Mouse (Mus musculus) lung, postnatal 0 days (tissue): ENCODE results near the gene Gm49394. TPM values are rescaled to one million over a fixed set of nuclear protein-coding genes. Genes with fewer than 3 reads are reported as not detected.

ENCODE experiments used
- ATAC-seq: fragments of 200-750 bp; cut with Nextera tagmentation; 2 replicates; pipeline ENCODE4 v1.8.0; 2017; ENCODE audit warnings: moderate library complexity
- DNase-seq: peaks from one replicate; pipeline ENCODE4 v3.0.0-alpha.2; 2016; ENCODE audit warnings: low spot score
- H3K27ac ChIP-seq: fragments of 300-500 bp; sonication (generic); 2 replicates; pipeline ENCODE4 v1.5.1; 2014; ENCODE audit warnings: antibody characterized with exemption, mild to moderate bottlenecking, low read length, mixed read lengths
- H3K27me3 ChIP-seq: fragments of 300-500 bp; sonication (generic); replicated peaks from 2 replicates; pipeline ENCODE4 v1.6.1; 2014; ENCODE audit warnings: low read length, mixed read lengths; ENCODE audit not compliant: insufficient read depth
- H3K36me3 ChIP-seq: fragments of 300-500 bp; sonication (generic); 2 replicates; pipeline ENCODE4 v1.6.1; 2014; ENCODE audit warnings: low read length, mixed read lengths; ENCODE audit not compliant: insufficient read depth
- H3K4me1 ChIP-seq: fragments of 300-500 bp; sonication (generic); 2 replicates; pipeline ENCODE4 v1.6.1; 2014; ENCODE audit warnings: antibody characterized with exemption, low read depth, low read length, mixed read lengths; ENCODE audit not compliant: insufficient read depth
- H3K4me2 ChIP-seq: fragments of 300-500 bp; sonication (generic); replicated peaks from 2 replicates; pipeline ENCODE4 v1.6.1; 2014; ENCODE audit warnings: low read depth, mild to moderate bottlenecking, low read length, moderate library complexity, mixed read lengths
- H3K4me3 ChIP-seq: fragments of 300-500 bp; sonication (generic); 2 replicates; pipeline ENCODE4 v1.5.1; 2014; ENCODE audit warnings: low read depth, low read length
- H3K9ac ChIP-seq: fragments of 300-500 bp; sonication (generic); replicated peaks from 2 replicates; pipeline ENCODE4 v1.6.1; 2014; ENCODE audit warnings: low read depth, mild to moderate bottlenecking
- H3K9me3 ChIP-seq: fragments of 300-500 bp; sonication (generic); 2 replicates; pipeline ENCODE4 v1.6.1; 2016; ENCODE audit warnings: low read length, mixed read lengths
- CTCF ChIP-seq: IDR thresholded peaks from 2 replicates; pipeline ENCODE4 v1.5.1; 2016; ENCODE audit warnings: antibody characterized with exemption, mild to moderate bottlenecking
- EP300 ChIP-seq: IDR thresholded peaks from 2 replicates; pipeline ENCODE4 v1.6.1; 2016; ENCODE audit warnings: antibody characterized with exemption, mild to moderate bottlenecking, control low read depth
- WGBS: fragments of 180-500 bp; shearing (Covaris S2); extraction: QIAGEN DNeasy Blood & Tissue Kit; methylation state at CpG from one replicate; pipeline ENCODE4 v1.1.7; 2014; 5-methylcytosine and 5-hydroxymethylcytosine counted together
- microRNA counts: library from miRNA; unstranded; fragments of <30 nt; microRNA quantifications from one replicate; lab custom pipeline; 2015
- microRNA-seq: library from miRNA; unstranded; fragments of <30 nt; microRNA quantifications from one replicate; pipeline ENCODE4, GENCODE M21; 2016
- polyA plus RNA-seq: library from polyadenylated mRNA; unstranded; fragments of >200 nt; fragmentation: Nextera tagmentation; extraction: Ambion mirVana; gene quantifications from 2 replicates; pipeline ENCODE4 v1.2.1, GENCODE M21; 2015

Gm49394 gene
- polyA plus RNA-seq, 1 experiment from 2014 or later: not detected

DNA sequence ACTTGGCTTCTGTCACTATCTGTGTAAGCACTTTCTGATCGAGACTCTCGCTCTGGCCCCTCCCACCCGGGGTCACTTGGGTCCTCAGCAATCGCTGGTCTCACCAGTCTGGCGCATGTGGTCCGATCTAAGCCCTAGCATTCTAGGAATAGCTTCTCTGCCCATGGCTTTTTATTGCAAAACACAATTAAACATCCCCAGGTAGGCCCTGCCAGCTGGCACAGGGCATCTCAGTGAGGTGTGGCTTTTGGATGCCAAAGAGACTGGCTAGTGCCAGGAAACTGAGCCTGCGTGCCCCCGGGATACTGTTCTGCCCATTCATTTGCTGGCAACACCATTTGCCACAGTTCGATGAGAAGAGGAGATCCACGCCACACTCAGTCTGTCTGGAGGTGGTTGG lies 39.1 kb downstream of the Gm49394 start:
- DNase-seq (no peak), ATAC-seq (no peak)
- Histone ChIP-seq H3K4me2 (no peak overlapping the region), H3K9me3 (no peaks in the 10 kb centered on the region), H3K36me3 (no peaks in the 10 kb centered on the region), H3K9ac (no peak overlapping the region), H3K4me1 (no peaks in the 10 kb centered on the region), H3K27me3 (no peaks in the 10 kb centered on the region), H3K4me3 (no peak overlapping the region), H3K27ac (no peak overlapping the region)
- 68% methylated on average over 10 of the region's 10 CpGs for WGBS
- TF ChIP-seq CTCF: no peak
- no peak for TF ChIP-seq EP300

DNA sequence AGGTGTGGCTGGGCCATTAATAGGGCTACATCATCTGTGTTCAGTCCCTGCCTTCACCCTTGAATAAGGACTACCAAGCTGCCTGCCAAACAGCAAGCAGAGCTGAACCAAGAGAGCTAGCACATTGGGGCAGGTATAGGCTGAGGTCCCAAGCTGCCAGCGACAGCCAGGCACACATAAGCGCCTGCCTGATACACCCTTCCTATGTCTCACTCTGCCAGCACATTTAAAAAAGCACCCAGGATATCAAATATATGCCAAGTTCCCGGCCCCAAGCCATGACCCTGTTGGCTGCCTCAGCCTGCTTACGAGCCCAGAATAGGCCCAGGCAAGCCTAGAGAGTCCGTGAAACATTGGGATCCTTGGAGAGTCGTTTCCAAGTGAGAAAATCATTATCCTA lies 39.9 kb downstream of the Gm49394 start:
- 85% methylated on average over 6 of the region's 6 CpGs for WGBS
- H3K4me3 ChIP-seq: no peak overlapping the region
- no peak overlapping the region for H3K4me2 ChIP-seq
- TF ChIP-seq CTCF (no peak), EP300 (no peak)
- no peaks in the 10 kb centered on the region for H3K9me3 ChIP-seq
- ATAC-seq: no peak
- H3K27me3 ChIP-seq: no peaks in the 10 kb centered on the region
- H3K27ac ChIP-seq: no peak overlapping the region
- no peak for DNase-seq
- H3K36me3 ChIP-seq: no peaks in the 10 kb centered on the region
- no peak overlapping the region for H3K9ac ChIP-seq
- no peaks in the 10 kb centered on the region for H3K4me1 ChIP-seq

DNA sequence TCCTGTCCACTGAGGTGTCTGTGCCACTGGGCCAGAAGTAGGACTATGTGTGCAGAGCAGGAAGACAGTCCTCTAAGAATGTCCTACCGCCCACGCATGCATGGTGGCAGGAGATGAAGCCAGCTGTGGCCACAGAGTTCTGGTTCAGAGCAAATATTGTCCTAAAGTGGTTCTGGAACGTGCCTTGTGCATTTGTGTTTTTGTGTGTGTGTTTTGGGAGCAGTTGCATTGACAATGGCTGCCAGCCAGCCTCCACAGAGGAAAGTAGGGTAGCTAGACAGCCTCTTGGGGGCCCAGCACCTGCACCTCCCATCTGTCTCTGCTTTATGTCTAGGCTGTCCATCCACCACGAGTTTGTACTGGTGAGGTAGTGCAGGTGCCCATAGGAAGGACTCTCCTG lies 47.6 kb downstream of the Gm49394 start:
- Histone ChIP-seq H3K4me1 (no peaks in the 10 kb centered on the region), H3K9me3 (no peaks in the 10 kb centered on the region), H3K27ac (no peak overlapping the region), H3K4me3 (no peak overlapping the region), H3K9ac (no peak overlapping the region), H3K4me2 (no peak overlapping the region), H3K27me3 (no peaks in the 10 kb centered on the region), H3K36me3 (no peaks in the 10 kb centered on the region)
- WGBS: 62% methylated on average over 4 of the region's 4 CpGs
- TF ChIP-seq EP300 (no peak), CTCF (no peak)
- DNase-seq (no peak), ATAC-seq (no peak)

- Histone ChIP-seq H3K4me2 (no peak overlapping the region), H3K36me3 (no peaks in the 10 kb centered on the region), H3K27ac (no peak overlapping the region), H3K9me3 (no peaks in the 10 kb centered on the region), H3K27me3 (no peaks in the 10 kb centered on the region), H3K9ac (no peak overlapping the region), H3K4me3 (no peak overlapping the region), H3K4me1 (no peaks in the 10 kb centered on the region; the same call in 1 of the 2 replicates)
- ATAC-seq (no peak), DNase-seq (no peak)
- WGBS: 66% methylated on average over 2 of the region's 2 CpGs
- TF ChIP-seq CTCF: no peak
- TF ChIP-seq EP300: no peak
These were observed 56.7 kb downstream of the Gm49394 start for GRCm38 (mm10) chr7:142613077-142613476.

DNA sequence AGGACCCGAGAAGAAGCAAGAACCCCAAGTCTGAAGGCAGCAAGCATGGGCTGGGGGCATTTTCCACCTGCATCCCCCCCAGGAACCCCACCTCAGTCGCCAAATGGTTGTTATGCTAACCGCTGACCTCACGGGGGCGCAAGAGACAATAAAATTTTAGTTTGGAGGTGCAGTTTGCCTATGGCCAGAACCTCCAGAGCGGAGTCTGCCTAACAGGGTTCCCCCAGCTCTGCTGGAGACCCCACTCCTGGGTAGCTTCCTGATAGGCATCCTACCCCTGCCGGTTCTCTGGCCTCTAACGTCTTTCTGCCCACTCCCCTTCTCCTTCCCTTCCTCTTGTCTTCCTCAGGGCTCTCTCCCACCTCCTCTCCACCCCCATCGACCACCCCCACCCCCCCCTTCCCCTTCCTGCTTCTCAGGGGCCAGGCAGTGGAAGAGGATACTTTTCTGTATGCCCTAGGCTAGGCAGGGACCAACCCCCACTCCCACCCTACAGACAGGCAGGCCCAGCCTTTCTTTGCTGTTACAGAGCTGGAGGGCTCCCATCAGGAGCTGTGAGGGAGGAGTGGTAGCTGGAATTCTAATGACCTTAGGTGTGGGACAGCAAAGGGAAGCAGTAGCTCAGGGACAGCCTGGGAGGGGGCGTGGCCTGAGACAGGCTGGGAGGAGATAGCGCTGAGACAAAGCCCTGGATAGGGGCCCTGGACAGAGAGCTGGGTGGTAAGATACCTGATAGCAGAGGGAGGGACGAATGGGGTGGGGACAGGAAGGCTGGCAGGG lies 58.9 kb downstream of the Gm49394 start:
- Histone ChIP-seq H3K9ac (no peak overlapping the region), H3K4me1 (no peaks in the 10 kb centered on the region; the same call in 1 of the 2 replicates), H3K27ac (no peak overlapping the region), H3K4me3 (no peak overlapping the region), H3K4me2 (no peak overlapping the region), H3K9me3 (no peaks in the 10 kb centered on the region), H3K36me3 (no peaks in the 10 kb centered on the region), H3K27me3 (no peaks in the 10 kb centered on the region)
- TF ChIP-seq CTCF (peak; percentile 81), EP300 (no peak)
- peak; percentile 55 for DNase-seq
- WGBS: 2% methylated on average over 10 of the region's 12 CpGs
- ATAC-seq: peak; percentile 62

DNA sequence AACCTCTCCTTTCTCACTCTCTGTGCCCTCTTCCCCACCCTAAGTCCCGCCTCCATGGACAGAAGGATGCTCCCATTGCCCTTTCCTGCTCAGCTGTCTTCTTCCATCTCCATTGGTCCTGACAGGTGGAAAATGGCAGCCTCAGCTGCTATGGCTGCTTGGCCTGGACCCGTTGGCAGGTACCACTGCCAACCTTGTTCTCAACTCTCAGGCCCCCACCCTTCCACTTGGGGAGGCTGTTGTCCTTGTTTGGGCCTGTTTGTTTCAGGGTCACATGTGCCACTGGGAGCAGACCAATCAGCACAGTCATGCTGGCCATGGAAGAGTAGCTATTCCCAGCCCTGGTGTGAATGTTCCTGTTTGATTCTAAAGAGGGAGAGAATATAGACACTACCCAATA lies 68.8 kb downstream of the Gm49394 start:
- 88% methylated on average over 2 of the region's 2 CpGs for WGBS
- H3K9me3 ChIP-seq: no peaks in the 10 kb centered on the region
- no peak overlapping the region for H3K9ac ChIP-seq
- H3K27ac ChIP-seq: no peak overlapping the region
- DNase-seq (no peak), ATAC-seq (no peak)
- H3K36me3 ChIP-seq: no peaks in the 10 kb centered on the region
- H3K27me3 ChIP-seq: no peaks in the 10 kb centered on the region
- H3K4me3 ChIP-seq: no peak overlapping the region
- no peak for TF ChIP-seq CTCF
- no peak for TF ChIP-seq EP300
- H3K4me2 ChIP-seq: no peak overlapping the region
- H3K4me1 ChIP-seq: no peaks in the 10 kb centered on the region

MicroRNAs encoded within 50 kb of the gene (microRNA counts, 519-probe panel; counts per million panel counts)
- not detected for microRNA mmu-miR-483 (lab: Ali Mortazavi, UCI)

Small RNA genes lying within 50 kb of the gene (microRNA-seq; reads per million reads assigned to microRNA genes)
- gene Mir483: 174 reads per million, percentile 55 among the genes with 10 or more reads in this experiment

Other genes starting within 250 kb of the Gm49394 start
- gene Syt8, start 235.1 kb downstream of the Gm49394 start, polyA plus RNA-seq: 0.47 and 1.1 TPM in 2 replicates
- gene Tnni2, start 228.1 kb downstream of the Gm49394 start, polyA plus RNA-seq: 1.9 and 2.1 TPM in 2 replicates
- gene Lsp1, start 209.1 kb downstream of the Gm49394 start, polyA plus RNA-seq: 90.8 and 92.3 TPM in 2 replicates
- gene Tnnt3, start 171.1 kb downstream of the Gm49394 start, polyA plus RNA-seq: 1.5 and 2.2 TPM in 2 replicates
- gene Mrpl23, start 137.3 kb downstream of the Gm49394 start, polyA plus RNA-seq: 15.2 and 15.7 TPM in 2 replicates
- 131 and 135 TPM in 2 replicates for gene Igf2, start 3.1 kb downstream of the Gm49394 start, polyA plus RNA-seq
- not detected in 2 replicates for gene Ins2, start 73.4 kb upstream of the Gm49394 start, polyA plus RNA-seq